In genomic region chr2:101594681-101595080, GRCm38 (mm10) we compare ENCODE assay signal across 29 mouse cellular contexts. TPM values are rescaled to one million over a fixed set of nuclear protein-coding genes. Genes with fewer than 3 reads are reported as not detected.
"Had no signal": no experiment of that assay in that cellular context is flagged by ENCODE, and none has a peak within 500 bp of the region (broad histone marks: within the 10 kb centered on the region; RNA-seq: fewer than 3 reads in every experiment).

No protein-coding gene starts in this region.

- H3K27me3 ChIP-seq: liver, embryonic 13.5 days; megakaryocyte, embryonic 14.5 days; midbrain, embryonic 13.5 days; neural tube, embryonic 12.5 days; neural tube, embryonic 15.5 days had no signal

- H3K36me3 ChIP-seq: liver, embryonic 13.5 days; midbrain, embryonic 10.5 days; midbrain, embryonic 13.5 days; neural tube, embryonic 12.5 days; neural tube, embryonic 15.5 days had no signal

- H3K4me3 ChIP-seq: liver, embryonic 13.5 days; megakaryocyte, embryonic 14.5 days; midbrain, embryonic 10.5 days; midbrain, embryonic 13.5 days; neural tube, embryonic 12.5 days; neural tube, embryonic 15.5 days had no signal

- ATAC-seq: inflammation-experienced regulatory T-cells, adult 6 months; intestine, embryonic 16.5 days; midbrain, embryonic 13.5 days had no signal

- H3K4me2 ChIP-seq: liver, embryonic 13.5 days; midbrain, embryonic 13.5 days; neural tube, embryonic 12.5 days; neural tube, embryonic 15.5 days had no signal

- H3K27ac ChIP-seq: liver, embryonic 13.5 days; midbrain, embryonic 10.5 days; midbrain, embryonic 13.5 days; neural tube, embryonic 12.5 days; neural tube, embryonic 15.5 days; stomach, postnatal 0 days had no signal

- H3K4me1 ChIP-seq: liver, embryonic 13.5 days; megakaryocyte, embryonic 14.5 days had no signal

- DNase-seq: kidney, adult 18-20 months; kidney, adult 9 months; kidney, postnatal 14 days; kidney, postnatal 4 days; left cerebral cortex, postnatal 4 days; liver, embryonic 13.5 days; lung, adult 2 months; lung, postnatal 14 days; lung, postnatal 4 days; right cerebral cortex, adult 18-20 months; right cerebral cortex, postnatal 14 days; right cerebral cortex, postnatal 4 days had no signal

- H3K9me3 ChIP-seq: liver, embryonic 13.5 days; megakaryocyte, embryonic 14.5 days; midbrain, embryonic 10.5 days; midbrain, embryonic 13.5 days; neural tube, embryonic 12.5 days; neural tube, embryonic 15.5 days had no signal

- H3K9ac ChIP-seq: liver, embryonic 13.5 days; midbrain, embryonic 13.5 days; neural tube, embryonic 12.5 days; neural tube, embryonic 15.5 days had no signal

RNA-seq across cellular contexts. Expression of gene Rag2, which starts 29.8 kb away (rescaled TPM):
- total RNA-seq: layer of hippocampus, adult 18-20 months; layer of hippocampus, postnatal 14 days; left cerebral cortex, adult 8-10 months; left cerebral cortex, postnatal 14 days; left cerebral cortex, postnatal 4 days; liver, adult 2 months; midbrain, postnatal 0 days had no signal
- polyA plus RNA-seq: inflammation-experienced regulatory T-cells, adult 6 months; kidney, embryonic 16.5 days; liver, adult 2 months; lung, adult 2 months; midbrain, embryonic 10.5 days; midbrain, embryonic 13.5 days; midbrain, postnatal 0 days; neural tube, embryonic 12.5 days; neural tube, embryonic 15.5 days; stomach, embryonic 14.5 days; stomach, postnatal 0 days had no signal

RNA-seq across cellular contexts. Expression of gene Rag1, which starts 54.6 kb away (rescaled TPM):
- total RNA-seq: liver, adult 2 months had no signal
- polyA plus RNA-seq: inflammation-experienced regulatory T-cells, adult 6 months; liver, adult 2 months; urinary bladder, adult 2 months had no signal
